Comparison of ENCODE assay signal across 33 mouse cellular contexts in genomic region chr5:133788006-133788405, GRCm38 (mm10).
"Had no signal": no experiment of that assay in that cellular context is flagged by ENCODE, and none has a peak within 500 bp of the region (broad histone marks: within the 10 kb centered on the region; RNA-seq: fewer than 3 reads in every experiment).

No protein-coding gene starts in this region.

- H3K4me3 ChIP-seq: heart, embryonic 12.5 days; heart, embryonic 13.5 days; heart, embryonic 15.5 days; hindbrain, embryonic 10.5 days; hindbrain, embryonic 12.5 days; hindbrain, embryonic 15.5 days; intestine, embryonic 15.5 days; kidney, embryonic 15.5 days; layer of hippocampus, adult 2 months; left cerebral cortex, adult 2 months had no signal

- H3K9ac ChIP-seq: heart, embryonic 12.5 days; heart, embryonic 13.5 days; heart, embryonic 15.5 days; hindbrain, embryonic 12.5 days; hindbrain, embryonic 14.5 days; hindbrain, embryonic 15.5 days; intestine, embryonic 15.5 days; kidney, embryonic 15.5 days had no signal

- ATAC-seq: hindbrain, embryonic 16.5 days; hindbrain, postnatal 0 days; inflammation-experienced regulatory T-cells, adult 6 months; intestine, embryonic 15.5 days; intestine, embryonic 16.5 days; intestine, postnatal 0 days had no signal

- H3K27ac ChIP-seq: heart, embryonic 13.5 days; heart, embryonic 15.5 days; hindbrain, embryonic 10.5 days; hindbrain, embryonic 12.5 days; hindbrain, embryonic 14.5 days; hindbrain, embryonic 15.5 days; hindbrain, postnatal 0 days; intestine, embryonic 15.5 days; kidney, embryonic 15.5 days; kidney, postnatal 0 days; layer of hippocampus, adult 2 months; left cerebral cortex, adult 2 months had no signal

- H3K9me3 ChIP-seq: heart, embryonic 12.5 days; heart, embryonic 15.5 days; hindbrain, embryonic 10.5 days; hindbrain, embryonic 12.5 days; hindbrain, embryonic 15.5 days; intestine, embryonic 15.5 days; kidney, embryonic 15.5 days had no signal

- H3K4me2 ChIP-seq: heart, embryonic 11.5 days; heart, embryonic 12.5 days; heart, embryonic 13.5 days; heart, embryonic 15.5 days; hindbrain, embryonic 12.5 days; hindbrain, embryonic 14.5 days; hindbrain, embryonic 15.5 days; intestine, embryonic 15.5 days; kidney, embryonic 15.5 days had no signal

- DNase-seq: heart, postnatal 10 days; heart, postnatal 14 days; heart, postnatal 36 days; kidney, adult 11 months; kidney, adult 18-20 months; kidney, adult 2 months; kidney, adult 8-10 months; kidney, adult 9 months; kidney, postnatal 10 days; kidney, postnatal 14 days; kidney, postnatal 25 days; kidney, postnatal 36 days; kidney, postnatal 4 days; layer of hippocampus, adult 9-11 months; layer of hippocampus, postnatal 36 days had no signal

- H3K4me1 ChIP-seq: heart, embryonic 12.5 days; heart, embryonic 13.5 days; heart, embryonic 15.5 days; hindbrain, embryonic 10.5 days; hindbrain, embryonic 12.5 days; hindbrain, embryonic 15.5 days; intestine, embryonic 15.5 days had no signal

- H3K27me3 ChIP-seq: heart, embryonic 12.5 days; heart, embryonic 15.5 days; hindbrain, embryonic 12.5 days; hindbrain, embryonic 15.5 days; intestine, embryonic 15.5 days; kidney, embryonic 15.5 days had no signal

- H3K36me3 ChIP-seq: heart, embryonic 12.5 days; heart, embryonic 13.5 days; heart, embryonic 15.5 days; hindbrain, embryonic 10.5 days; hindbrain, embryonic 12.5 days; hindbrain, embryonic 15.5 days; intestine, embryonic 15.5 days; kidney, embryonic 15.5 days had no signal
